Mouse (Mus musculus) embryo, embryonic 10 days (tissue): ENCODE results near the gene Hrh3.
A peak's percentile ranks its signal among the peaks of the same experiment; 100 is the strongest.

Experiments used
- DNase-seq: peaks from one replicate; pipeline ENCODE4 v3.0.0-alpha.2; 2015; ENCODE audit warnings: low spot score

Gene Hrh3

DNA sequence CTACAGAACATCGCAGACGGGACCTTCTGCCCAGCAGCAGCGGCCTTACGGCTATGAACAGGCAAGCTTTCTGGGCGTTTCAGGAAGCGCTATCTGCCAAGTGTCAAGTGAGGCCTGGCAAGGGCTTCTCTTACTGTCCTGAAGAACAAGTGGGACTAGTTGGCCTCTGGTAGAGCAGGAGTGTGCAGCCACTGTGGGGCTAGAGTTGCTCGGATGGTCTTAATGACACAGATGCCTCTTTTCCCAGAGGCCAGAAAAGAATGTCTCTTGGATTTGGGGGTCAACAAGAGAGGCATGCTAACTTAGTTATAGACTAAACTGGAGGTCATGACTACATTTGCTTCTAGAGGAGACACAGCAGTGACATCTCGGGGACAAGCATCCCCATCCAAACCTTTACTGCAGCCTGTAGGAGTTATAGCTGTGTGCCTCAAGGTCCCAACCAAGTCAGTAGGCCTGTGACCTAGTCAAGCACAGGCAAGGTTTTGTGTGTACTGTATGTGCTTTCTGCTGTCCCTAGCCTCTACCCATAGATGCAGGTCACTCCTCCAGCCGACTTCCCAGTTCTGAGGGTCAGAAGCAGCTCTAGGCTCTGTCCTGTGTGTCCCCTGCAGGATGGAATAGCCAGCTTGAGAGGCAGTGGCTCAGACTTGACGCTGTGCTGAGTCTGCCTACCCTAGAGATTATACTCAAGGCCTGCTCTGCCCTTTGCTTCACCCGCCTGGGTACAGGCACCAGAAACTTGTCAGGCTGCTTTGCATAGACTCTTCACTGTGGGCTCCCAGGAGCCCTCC lies 40.8 kb downstream of the Hrh3 start:
- DNase-seq, result no peak

DNA sequence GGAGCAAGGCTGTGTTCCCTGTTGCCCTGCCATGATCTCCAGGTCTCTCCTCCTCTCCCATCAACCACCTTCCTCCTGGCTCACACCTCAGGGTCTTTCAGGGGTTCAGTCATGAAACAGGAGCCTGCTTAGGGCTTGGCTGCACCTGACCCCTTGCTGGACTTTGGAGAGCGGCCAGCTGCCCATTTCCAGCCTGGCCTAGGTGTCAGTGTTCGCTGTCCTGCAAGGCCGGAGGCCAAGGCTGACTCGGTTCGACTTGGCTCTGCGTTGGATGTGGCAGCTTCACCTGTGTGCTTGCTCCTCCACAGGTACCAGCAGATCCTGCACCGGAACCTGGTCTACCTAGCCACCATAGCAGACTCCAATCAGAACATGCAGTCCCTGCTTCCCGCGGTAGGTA lies 51.3 kb downstream of the Hrh3 start:
- DNase-seq, result no peak

DNA sequence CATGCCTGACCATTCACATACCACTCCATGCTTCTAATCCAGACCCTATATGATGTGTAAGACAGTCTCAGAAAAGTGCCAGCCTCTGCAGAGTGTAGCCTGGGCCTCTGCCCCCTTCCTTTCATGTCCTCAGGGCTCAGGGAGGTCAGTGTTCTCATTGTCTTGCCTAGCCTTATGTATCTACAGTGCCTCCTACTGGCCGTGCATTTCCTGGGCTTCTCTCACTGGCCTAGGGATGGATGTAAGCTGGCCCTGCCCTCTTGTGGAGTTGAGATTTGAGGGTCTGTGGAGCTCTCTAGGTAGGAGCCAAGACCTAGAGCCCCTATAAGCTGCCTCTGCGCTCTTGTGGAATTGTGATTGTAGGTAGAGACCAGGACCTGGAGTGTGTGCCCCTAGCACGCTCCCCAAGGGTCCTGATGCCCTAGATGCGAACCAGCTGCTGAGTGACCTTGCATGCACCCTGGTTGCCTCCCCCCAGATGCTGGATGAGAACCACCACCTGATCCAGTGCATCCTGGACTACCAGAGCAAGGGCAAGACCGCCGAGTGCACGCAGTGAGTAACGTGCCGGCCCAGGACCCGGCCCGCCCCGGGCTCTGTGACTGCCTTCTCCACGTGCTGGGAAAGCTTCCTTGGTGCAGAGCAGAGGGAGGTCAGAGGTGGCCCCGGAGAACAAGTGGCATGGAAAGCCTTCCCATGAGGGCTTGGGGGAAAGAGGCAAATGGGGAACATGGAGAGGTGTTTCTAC lies 52.1 kb downstream of the Hrh3 start:
- DNase-seq, result peak; percentile 61

DNA sequence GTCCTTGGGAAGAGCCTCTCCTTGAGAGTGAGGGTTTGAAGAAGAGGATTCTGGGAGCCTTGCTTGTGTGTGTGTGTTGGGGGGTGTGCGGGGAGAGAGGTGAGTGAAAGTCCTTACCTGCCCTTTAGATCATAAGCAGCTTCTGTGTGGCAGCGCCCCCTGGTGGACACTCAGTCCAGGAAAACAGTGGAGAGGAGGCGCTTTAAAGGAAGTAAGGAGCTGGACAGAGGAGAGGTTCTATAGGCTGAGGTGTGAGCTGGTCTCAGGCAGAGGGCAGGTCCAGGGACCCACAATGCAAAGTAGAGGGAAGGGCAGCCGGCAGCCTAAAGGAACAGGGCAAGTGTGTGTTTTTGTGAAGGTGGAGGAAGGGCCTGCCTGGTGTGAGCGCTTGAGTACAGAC lies 53.3 kb downstream of the Hrh3 start:
- DNase-seq, result peak; percentile 80
